Mouse (Mus musculus) forebrain, embryonic 15.5 days (tissue): Measurements from ENCODE around the gene Phox2a. TPM values are rescaled to one million over a fixed set of nuclear protein-coding genes. Genes with fewer than 3 reads are reported as not detected.

Source experiments
- ATAC-seq: fragments of 200-750 bp; cut with Nextera tagmentation; replicated peaks from 2 replicates; pipeline ENCODE4 v1.8.0; 2017; ENCODE audit warnings: mild to moderate bottlenecking, moderate TSS enrichment, moderate library complexity
- H3K27ac ChIP-seq: fragments of 300-500 bp; sonication (generic); replicated peaks from 2 replicates; pipeline ENCODE4 v1.5.1; 2015; ENCODE audit warnings: mild to moderate bottlenecking, inconsistent platforms
- H3K27me3 ChIP-seq: fragments of 300-500 bp; sonication (generic); 2 replicates; pipeline ENCODE4 v1.6.1; 2015; ENCODE audit warnings: inconsistent platforms
- H3K36me3 ChIP-seq: fragments of 300-500 bp; sonication (generic); 2 replicates; pipeline ENCODE4 v1.6.1; 2015; ENCODE audit warnings: mild to moderate bottlenecking, inconsistent platforms
- H3K4me1 ChIP-seq: fragments of 300-500 bp; sonication (generic); 2 replicates; pipeline ENCODE4 v1.6.1; 2015; ENCODE audit warnings: inconsistent platforms
- H3K4me2 ChIP-seq: fragments of 300-500 bp; sonication (generic); replicated peaks from 2 replicates; pipeline ENCODE4 v1.6.1; 2015; ENCODE audit warnings: mild to moderate bottlenecking, inconsistent platforms
- H3K4me3 ChIP-seq: fragments of 300-500 bp; sonication (generic); 2 replicates; pipeline ENCODE4 v1.5.1; 2015; ENCODE audit warnings: mild to moderate bottlenecking, inconsistent platforms
- H3K9ac ChIP-seq: fragments of 300-500 bp; sonication (generic); replicated peaks from 2 replicates; pipeline ENCODE4 v1.6.1; 2015; ENCODE audit warnings: mild to moderate bottlenecking, inconsistent platforms
- H3K9me3 ChIP-seq: fragments of 300-500 bp; sonication (generic); 2 replicates; pipeline ENCODE4 v1.6.1; 2016; ENCODE audit warnings: inconsistent platforms
- WGBS: fragments of 180-500 bp; shearing (Covaris S2); methylation state at CpG from one replicate; pipeline ENCODE4 v1.1.7; 2015; ENCODE audit warnings: mixed read lengths; 5-methylcytosine and 5-hydroxymethylcytosine counted together
- polyA plus RNA-seq: library from polyadenylated mRNA; unstranded; fragments of >200 nt; fragmentation: Nextera tagmentation; extraction: Ambion mirVana; gene quantifications from 2 replicates; pipeline ENCODE4 v1.2.1, GENCODE M21; 2015

The Phox2a gene
- polyA plus RNA-seq, 1 experiment from 2014 or later: not detected

DNA sequence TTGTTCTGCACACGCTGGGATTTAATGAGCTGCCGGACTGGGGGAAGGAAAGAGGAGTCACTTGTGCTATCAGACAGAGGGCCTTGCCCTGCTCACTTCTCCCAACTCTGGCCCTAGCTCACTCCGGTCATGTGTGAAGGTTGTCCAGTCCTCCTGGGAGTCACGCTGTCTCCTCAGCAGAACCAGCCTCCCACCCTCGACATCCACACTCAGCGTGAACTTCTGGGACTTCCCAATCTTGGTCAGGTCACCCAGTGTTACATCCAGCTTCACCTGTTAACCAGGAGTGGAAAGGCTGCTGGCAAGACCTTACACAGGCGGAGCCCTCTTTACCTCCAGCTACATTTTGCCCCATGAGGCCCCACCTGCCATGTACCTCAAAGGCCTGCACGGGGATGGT, 13.3 kb downstream of the Phox2a start:
- Histone ChIP-seq H3K36me3 (peaks cover 26% of the 10 kb centered on the region), H3K9ac (no peak overlapping the region), H3K4me3 (no peak overlapping the region), H3K27me3 (no peaks in the 10 kb centered on the region), H3K4me2 (no peak overlapping the region), H3K27ac (no peak overlapping the region), H3K9me3 (no peaks in the 10 kb centered on the region), H3K4me1 (peaks cover 32% of the 10 kb centered on the region)
- 94% methylated on average over 8 of the region's 8 CpGs for WGBS
- no peak for ATAC-seq

DNA sequence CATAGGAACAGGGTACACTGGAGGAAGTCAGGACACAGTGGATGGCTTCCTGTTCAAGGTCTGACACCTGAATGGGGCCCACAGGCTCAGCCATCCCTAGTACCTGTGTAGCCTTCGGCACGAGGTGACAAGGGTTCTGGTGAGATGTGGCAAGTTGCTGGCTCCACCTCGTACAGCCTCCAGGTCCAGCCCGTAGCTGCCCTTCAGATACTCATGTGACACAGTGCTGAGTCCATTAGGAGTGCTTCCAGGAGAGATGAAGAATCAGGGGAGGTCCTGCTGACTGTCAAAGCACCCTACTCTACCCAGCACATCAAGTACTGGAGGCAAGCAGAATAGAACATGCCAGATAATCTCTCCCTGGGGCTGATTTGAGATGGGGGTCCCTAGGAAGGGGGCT, 14.3 kb downstream of the Phox2a start:
- 95% methylated on average over 4 of the region's 4 CpGs for WGBS
- Histone ChIP-seq H3K4me3 (no peak overlapping the region), H3K27me3 (no peaks in the 10 kb centered on the region), H3K9ac (no peak overlapping the region), H3K9me3 (no peaks in the 10 kb centered on the region), H3K4me2 (no peak overlapping the region), H3K4me1 (peaks cover 41% of the 10 kb centered on the region), H3K27ac (no peak overlapping the region), H3K36me3 (peaks cover 23% of the 10 kb centered on the region)
- no peak for ATAC-seq

DNA sequence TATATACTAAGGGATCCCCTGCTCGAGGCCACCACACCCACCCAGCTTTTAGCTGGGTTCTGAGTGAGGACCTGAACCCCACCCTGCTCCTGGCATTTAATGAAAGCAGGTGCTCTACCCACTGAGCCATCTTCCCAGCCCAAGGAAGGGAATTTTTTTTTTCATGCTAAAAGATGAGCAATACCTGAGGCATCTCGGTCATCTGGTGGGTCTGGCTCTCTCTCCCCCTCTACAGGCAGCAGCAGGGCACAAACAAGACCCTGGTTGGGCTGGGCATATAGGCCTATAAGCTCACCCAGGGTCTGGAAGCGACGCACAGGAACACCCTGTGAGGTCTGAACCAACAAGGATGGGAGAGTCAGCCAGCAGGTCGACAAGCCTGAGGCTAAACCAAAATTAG, 15.2 kb downstream of the Phox2a start:
- no peaks in the 10 kb centered on the region for H3K27me3 ChIP-seq
- peaks cover 51% of the 10 kb centered on the region for H3K4me1 ChIP-seq
- no peaks in the 10 kb centered on the region for H3K9me3 ChIP-seq
- WGBS: 64% methylated on average over 5 of the region's 5 CpGs
- H3K4me3 ChIP-seq: no peak overlapping the region
- peaks cover 17% of the 10 kb centered on the region for H3K36me3 ChIP-seq
- H3K27ac ChIP-seq: peak overlapping the region; percentile 81
- no peak for ATAC-seq
- H3K4me2 ChIP-seq: no peak overlapping the region
- H3K9ac ChIP-seq: no peak overlapping the region

DNA sequence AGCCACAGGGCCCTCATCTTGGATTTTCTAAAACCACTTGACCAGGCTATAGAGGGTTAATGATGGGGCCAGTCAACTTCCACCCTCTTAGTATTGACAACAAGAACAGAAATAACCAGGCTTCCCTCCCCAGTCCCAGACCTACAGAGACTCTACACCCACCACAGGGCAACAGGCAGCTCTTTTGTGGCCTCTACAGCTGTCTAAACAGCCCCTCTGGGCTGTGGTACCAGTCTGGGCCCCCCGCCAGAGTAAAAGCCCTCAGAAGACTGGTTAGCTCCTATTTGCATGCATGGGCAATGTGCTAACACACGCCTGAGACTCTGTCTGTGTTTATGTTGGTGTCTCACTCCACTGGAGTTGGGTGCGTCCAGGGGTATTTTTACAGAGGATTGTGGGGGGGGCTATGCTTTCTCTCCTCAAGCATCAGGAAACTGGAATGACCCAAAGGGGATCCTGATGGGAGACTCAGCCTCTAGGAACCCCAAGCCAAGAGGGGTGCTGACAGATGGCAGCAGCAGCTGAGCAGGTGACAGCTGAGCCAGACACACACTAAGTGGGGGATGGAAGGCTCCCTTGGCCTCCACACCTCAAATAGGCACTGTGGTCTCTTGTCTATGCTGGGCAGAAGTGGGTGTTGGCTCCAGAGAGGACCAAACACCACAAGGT, 15.9 kb downstream of the Phox2a start:
- Histone ChIP-seq H3K4me3 (no peak overlapping the region), H3K9ac (no peak overlapping the region), H3K4me2 (0 out of 2 replicates have a peak overlapping the region, but pooled peaks have one; percentile 3), H3K27me3 (no peaks in the 10 kb centered on the region), H3K36me3 (peaks cover 15% of the 10 kb centered on the region; the same call in 1 of the 2 replicates), H3K9me3 (no peaks in the 10 kb centered on the region), H3K27ac (peak overlapping the region; percentile 81), H3K4me1 (peaks cover 54% of the 10 kb centered on the region)
- WGBS: 28% methylated on average over 3 of the region's 3 CpGs
- peak; percentile 53 for ATAC-seq

DNA sequence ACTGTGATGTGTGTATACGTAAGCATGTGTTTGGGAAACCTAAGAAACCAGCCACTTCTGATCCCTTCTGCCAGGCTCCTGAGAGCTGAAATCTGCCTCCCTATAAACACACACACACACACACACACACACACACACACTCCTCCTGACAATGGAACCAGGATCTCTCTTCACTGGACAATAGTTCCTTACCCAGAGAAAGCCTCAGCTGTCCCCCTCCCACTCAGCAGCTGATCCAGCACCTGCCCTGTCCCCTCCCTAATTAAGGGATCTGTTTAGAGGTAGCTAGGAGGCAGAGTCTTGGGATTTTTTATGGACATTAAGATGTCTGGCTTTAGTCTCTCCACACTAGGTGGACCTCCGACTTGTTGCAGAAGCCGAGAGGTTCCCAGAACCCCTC, 16.8 kb downstream of the Phox2a start:
- Histone ChIP-seq H3K4me3 (no peak overlapping the region), H3K9me3 (no peaks in the 10 kb centered on the region), H3K27ac (peak overlapping the region; percentile 81), H3K9ac (no peak overlapping the region), H3K4me1 (peaks cover 54% of the 10 kb centered on the region), H3K36me3 (peaks cover 15% of the 10 kb centered on the region; the same call in 1 of the 2 replicates), H3K27me3 (no peaks in the 10 kb centered on the region), H3K4me2 (peak overlapping the region; percentile 3; the same call in 1 of the 2 replicates)
- ATAC-seq: no peak
- WGBS: 42% methylated on average over 3 of the region's 3 CpGs

DNA sequence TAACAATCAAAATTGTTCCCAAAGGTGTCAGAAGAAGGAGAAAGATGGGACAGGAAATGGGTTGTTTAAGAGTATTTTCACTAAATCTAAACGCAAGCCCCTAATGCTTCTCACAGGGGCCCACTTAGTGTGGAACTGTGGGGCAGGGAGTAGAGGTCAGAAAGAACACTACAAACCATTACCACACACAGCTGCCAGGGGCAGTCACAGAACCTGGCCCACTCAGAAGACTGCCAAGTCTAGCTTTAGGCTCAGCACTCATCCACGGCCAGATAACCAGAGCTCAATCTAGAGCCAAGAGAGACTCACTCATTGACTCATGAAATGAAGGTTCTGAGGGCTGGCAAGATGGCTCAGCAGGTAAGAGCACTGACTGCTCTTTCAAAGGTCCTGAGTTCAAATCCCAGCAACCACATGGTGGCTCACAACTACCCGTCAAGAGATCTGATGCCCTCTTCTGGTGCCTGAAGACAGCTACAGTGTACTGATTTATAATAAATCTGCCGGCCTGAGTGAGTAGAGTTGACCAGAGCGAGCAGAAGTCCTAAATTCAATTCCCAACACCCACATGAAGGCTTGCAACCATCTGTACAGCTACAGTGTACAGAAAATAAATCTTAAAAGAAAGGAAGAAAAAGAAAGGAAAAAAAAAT, 17.5 kb downstream of the Phox2a start:
- no peak for ATAC-seq

DNA sequence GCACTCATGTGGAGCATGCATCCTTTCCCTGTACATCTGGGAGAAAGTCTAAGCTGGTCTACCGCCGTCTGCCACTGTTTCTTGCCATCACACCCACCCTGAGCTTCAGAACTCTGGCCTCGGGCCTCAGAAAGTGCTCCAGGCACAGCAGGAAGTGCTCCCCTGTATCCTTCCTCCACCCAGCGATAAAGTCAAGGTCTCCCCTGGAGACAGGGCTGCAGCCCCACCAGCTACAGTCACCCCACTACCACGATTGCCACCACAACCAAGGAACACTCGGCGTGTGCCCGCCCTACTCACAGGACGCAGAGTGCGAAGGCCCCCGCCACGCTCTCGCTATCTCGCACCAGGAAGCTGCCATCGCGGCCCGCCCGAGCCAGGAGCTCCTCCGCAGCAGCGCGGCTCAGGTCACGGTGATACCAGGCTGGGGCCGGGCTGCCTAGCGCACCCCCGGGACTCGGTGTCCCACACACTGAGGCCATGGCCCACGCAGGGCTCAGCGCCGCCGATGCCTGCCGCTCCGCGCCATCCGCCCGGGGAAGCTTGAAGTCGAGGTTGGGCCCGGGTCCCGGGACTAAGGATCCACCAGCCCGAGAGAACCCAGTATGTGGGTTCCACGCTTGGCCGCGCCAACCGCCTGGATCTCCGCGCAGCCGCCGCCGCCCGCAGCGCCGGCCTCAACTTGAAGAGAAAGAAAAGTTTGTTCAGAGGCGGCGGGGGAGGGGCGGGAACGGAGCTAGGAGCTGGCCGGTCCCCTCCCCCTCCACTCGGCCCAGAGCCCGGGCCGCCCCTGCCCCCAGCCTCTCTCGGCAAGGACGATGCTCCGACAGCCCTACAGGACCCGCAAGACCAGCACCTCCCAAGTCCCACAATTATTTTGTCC, 18.4 kb downstream of the Phox2a start:
- 0 out of 2 replicates have a peak, but pooled peaks cover 6% of the 10 kb centered on the region for H3K36me3 ChIP-seq
- peaks cover 54% of the 10 kb centered on the region for H3K4me1 ChIP-seq
- 0% methylated on average over 63 of the region's 63 CpGs for WGBS
- H3K9ac ChIP-seq: peak overlapping the region; percentile 68
- peak overlapping the region; percentile 75 for H3K27ac ChIP-seq
- no peaks in the 10 kb centered on the region for H3K9me3 ChIP-seq
- ATAC-seq: peak; percentile 36
- peak overlapping the region; percentile 80 for H3K4me3 ChIP-seq
- H3K27me3 ChIP-seq: no peaks in the 10 kb centered on the region
- peak overlapping the region; percentile 100 for H3K4me2 ChIP-seq

More for the DNA sequence above, 17.5 kb downstream of the Phox2a start:
- H3K4me3 ChIP-seq: peak overlapping the region; percentile 80
- H3K9me3 ChIP-seq: no peaks in the 10 kb centered on the region
- peaks cover 10% of the 10 kb centered on the region; the same call in 1 of the 2 replicates for H3K36me3 ChIP-seq
- H3K4me1 ChIP-seq: peaks cover 54% of the 10 kb centered on the region
- H3K9ac ChIP-seq: peak overlapping the region; percentile 68; the same call in 1 of the 2 replicates
- no peaks in the 10 kb centered on the region for H3K27me3 ChIP-seq
- 43% methylated on average over 5 of the region's 5 CpGs for WGBS
- H3K27ac ChIP-seq: peak overlapping the region; percentile 75; the same call in 1 of the 2 replicates
- H3K4me2 ChIP-seq: peak overlapping the region; percentile 100

DNA sequence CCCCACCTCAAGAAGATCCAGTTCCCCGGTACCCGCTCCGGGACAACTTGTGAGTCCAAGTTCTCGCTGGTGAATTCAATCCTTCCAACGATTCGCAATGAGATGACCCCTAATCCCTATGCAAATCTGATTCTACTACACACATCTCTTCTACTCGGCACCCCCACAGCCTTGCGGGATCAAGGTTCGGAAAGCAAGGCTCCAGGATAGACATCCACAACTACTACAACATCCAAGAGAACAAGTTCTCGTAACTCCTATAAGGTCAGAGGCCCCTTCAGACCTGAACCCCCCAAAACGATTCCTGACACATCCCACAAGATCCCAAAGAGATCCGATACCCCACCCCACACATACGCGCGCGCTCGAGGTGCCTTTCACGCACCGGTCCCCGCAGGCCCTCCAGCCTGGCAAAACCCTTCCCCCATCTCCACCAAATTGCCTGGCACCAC, 19.1 kb downstream of the Phox2a start:
- 0 out of 2 replicates have a peak, but pooled peaks cover 5% of the 10 kb centered on the region for H3K36me3 ChIP-seq
- peaks cover 54% of the 10 kb centered on the region for H3K4me1 ChIP-seq
- peak overlapping the region; percentile 75 for H3K27ac ChIP-seq
- WGBS: under 1% methylated on average over 20 of the region's 20 CpGs
- peak overlapping the region; percentile 80 for H3K4me3 ChIP-seq
- no peaks in the 10 kb centered on the region for H3K9me3 ChIP-seq
- H3K9ac ChIP-seq: peak overlapping the region; percentile 68
- H3K27me3 ChIP-seq: no peaks in the 10 kb centered on the region
- peak overlapping the region; percentile 100 for H3K4me2 ChIP-seq
- no peak for ATAC-seq

DNA sequence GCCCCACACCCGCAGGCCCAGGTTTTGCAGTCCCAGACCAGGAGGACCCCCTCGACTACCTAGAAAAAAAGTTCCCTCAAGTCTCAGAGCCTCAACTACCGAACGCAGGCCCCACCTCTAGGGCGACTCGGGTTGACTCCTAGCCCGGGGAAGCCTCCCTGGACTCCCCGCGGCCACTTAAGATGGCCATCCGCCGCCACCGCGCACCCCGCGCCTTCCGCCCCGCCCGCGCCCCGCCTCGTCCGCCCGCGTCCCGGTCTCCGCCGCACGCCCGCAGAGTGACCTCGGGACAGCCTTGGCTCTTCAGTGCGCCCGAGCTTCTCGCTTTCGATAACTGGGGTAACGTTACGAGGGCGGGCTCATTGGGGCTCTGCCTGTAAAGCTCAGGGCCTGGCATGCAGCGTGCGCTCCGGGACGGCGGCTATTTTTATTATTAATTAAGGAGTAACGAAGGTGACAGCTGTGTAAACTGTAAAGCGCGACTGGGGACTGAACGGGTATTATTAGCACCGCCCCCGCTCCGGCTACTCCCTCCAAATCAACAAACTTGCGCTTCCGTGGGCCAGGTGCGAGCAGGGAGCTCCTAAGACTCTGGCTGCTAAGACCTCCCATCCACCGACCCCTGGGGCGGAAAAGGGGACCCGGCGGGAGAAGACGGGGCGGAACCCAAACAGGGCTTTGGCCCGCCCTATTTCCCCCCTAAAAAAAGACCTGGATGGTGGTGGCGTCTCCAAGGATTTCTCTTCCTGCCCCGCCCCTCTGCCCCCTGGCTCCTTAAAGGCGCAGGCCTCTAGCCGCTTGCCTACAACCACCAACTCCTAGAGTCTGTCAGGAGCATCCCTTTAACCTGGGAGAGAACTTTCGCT, 19.7 kb downstream of the Phox2a start, which contains the start of gene Inppl1:
TSS of gene Inppl1 (minus strand) at position 624 of the 866 bp plus-strand sequence.
- Histone ChIP-seq H3K4me1 (peaks cover 54% of the 10 kb centered on the region), H3K4me3 (peak within 1 kb of the TSS; percentile 80), H3K9me3 (no peaks in the 10 kb centered on the region), H3K36me3 (0 out of 2 replicates have a peak, but pooled peaks cover 2% of the 10 kb centered on the region), H3K4me2 (peak within 1 kb of the TSS; percentile 100), H3K27ac (peak within 1 kb of the TSS; percentile 75), H3K9ac (peak within 1 kb of the TSS; percentile 68), H3K27me3 (no peaks in the 10 kb centered on the region)
- under 1% methylated on average over 64 of the region's 64 CpGs for WGBS
- peak; percentile 72 for ATAC-seq

DNA sequence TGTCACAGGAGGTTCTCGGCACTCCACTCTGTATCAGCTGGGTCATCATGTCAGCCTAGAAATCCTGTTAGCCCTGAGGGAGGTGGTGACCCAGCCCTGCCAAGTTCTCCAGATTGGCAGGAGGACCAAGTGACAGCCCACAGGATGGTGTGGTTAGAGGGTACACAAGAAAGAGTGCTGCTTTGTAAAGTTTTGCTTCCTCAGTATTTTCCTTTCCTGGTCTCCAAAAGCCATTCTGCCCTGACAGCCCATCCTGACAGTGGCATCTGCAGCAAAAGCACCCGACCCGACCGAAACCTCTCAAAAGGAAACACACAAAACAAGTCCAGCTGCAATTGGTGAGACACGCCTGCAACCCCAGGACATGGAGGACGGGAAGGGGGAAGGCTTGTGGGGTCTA, 26.1 kb downstream of the Phox2a start:
- Histone ChIP-seq H3K27ac (no peak overlapping the region), H3K9ac (no peak overlapping the region), H3K27me3 (no peaks in the 10 kb centered on the region), H3K4me1 (no peaks in the 10 kb centered on the region), H3K4me3 (no peak overlapping the region), H3K36me3 (no peaks in the 10 kb centered on the region), H3K4me2 (no peak overlapping the region), H3K9me3 (no peaks in the 10 kb centered on the region)
- no peak for ATAC-seq
- WGBS: 79% methylated on average over 6 of the region's 6 CpGs

DNA sequence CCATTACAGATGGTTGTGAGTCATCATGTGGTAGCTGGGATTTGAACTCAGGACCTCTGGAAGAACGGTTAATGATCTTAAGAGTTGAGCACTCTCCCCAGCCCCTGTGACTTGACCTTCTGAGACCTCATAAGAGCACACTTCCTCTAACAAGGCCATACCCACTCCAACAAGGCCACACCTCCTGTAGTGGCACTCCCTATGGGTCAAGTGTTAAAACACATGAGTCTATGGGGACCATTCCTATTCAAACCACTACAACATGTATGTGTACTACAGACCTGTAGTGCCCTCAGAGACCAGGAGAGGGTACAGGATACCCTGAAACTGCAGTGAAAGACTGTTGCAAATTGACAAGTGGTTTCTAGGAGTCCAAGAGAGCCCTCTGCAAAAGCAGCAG, 29.8 kb downstream of the Phox2a start:
- Histone ChIP-seq H3K4me1 (no peaks in the 10 kb centered on the region), H3K9me3 (no peaks in the 10 kb centered on the region), H3K9ac (no peak overlapping the region), H3K27ac (no peak overlapping the region), H3K4me3 (no peak overlapping the region), H3K27me3 (no peaks in the 10 kb centered on the region), H3K36me3 (no peaks in the 10 kb centered on the region), H3K4me2 (no peak overlapping the region)
- ATAC-seq: no peak
- WGBS: 91% methylated on average over 1 of the region's 1 CpGs
